Mouse (Mus musculus): ENCODE measurements around the gene Hps6.
A peak's percentile ranks its signal among the peaks of the same experiment; 100 is the strongest.
"Not testable (repeated sequence)": the region's sequence is repeated elsewhere in the genome, so short reads cannot be mapped to it uniquely, and the experiment has no call there.

The Hps6 gene

GRCm38 (mm10) chr19:46003371-46004226 lies at the start of gene Hps6:
Hps6 (plus strand) TSS chr19:46003508.
- peak; percentile 77 to 83 for DNase-seq

DNA sequence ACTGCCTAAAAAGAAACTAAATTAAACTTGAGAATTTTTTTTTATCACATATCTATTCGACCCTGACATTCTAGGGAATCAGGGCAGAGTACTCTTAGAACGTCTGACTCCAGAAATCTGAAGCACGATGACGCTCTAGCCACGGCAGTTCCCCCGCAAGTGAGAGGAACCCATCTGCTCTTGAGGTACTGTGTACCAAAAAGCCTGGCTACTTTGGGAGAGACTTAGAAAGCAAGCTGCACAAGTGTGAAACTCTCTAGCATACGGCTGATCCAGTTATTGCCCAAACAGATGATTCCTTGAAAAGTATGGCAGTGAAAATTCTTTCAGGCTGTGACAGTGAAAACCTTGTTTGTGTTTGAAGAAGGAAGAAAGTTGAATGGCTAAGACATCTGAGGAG lies 46.6 kb upstream of the Hps6 start:
- DNase-seq, result no peak

DNA sequence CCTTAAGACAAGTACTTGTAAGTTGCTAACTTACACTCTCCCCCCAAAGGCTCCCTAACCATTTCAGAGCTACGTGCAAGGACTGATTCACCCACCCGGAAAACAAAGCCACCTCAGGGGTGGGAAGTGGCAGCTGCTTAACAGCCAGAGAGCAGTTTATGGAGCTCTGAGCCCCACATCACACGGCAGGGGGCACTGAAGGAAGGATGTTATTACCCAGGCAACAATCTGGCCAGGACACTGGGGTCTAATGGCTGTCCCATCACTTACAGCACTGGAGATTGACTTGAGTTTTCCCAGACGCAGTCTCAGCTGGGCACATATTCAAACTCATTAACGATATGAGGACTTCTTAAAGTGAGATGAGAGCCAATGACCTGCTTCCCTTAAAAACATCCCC lies 42.5 kb upstream of the Hps6 start:
- peak; percentile 30 to 61 for DNase-seq

DNA sequence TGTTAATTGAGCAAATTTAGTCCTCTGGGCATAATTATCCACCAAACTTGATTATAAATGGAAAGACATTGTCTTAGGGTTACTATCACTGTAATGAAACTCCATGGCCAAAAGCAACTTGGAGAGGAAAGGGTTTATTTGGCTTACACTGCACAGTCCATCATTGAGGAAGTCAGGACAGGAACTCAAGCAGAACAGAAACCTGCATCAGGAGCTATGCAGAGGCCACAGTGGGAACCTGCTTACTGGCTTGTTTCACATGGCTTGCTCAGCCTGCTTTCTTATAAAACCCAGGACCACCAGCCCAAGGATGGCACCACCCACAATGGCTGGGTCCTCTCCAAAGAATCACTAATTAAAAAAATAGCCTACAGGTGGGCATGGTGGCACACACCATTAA lies 18.9 kb upstream of the Hps6 start:
- no peak for DNase-seq

DNA sequence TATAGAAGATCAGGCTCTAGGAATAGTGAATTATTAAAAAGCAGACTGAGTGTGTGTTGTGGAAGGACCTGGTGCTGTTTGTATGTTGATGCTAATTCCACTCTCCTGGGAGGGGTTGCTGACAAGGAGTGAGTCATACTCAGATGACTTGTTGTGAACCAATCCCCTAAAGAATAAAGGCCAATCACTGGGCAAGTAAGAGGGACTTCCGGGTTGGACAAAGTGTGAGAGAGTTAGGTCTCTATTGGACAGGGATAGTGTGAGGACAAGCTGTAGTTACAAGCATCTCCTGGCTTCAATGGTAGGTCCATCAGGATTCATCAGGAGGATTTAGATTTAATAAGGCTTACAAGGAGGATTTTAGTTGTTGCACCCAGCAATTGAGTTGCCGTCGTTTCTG lies 15.1 kb upstream of the Hps6 start:
- DNase-seq, result no peak

DNA sequence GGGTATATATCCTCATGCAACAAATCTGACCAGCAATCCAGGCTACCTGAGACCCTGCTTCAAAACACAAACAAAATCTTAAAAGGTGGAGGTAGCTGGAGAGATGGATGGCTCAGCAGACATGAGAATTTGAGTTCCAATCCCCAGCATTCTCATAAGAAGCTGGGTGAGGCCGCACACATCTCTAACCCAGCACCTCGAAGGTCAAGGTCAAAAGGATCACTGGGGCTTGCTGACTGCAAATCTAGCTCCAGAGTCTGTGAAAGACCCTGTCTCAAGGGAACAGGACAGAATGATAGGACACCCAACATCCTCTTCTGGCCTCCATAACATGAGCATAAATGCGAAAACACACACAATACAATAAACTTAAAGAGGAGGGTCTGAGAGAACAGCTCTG lies 12.1 kb upstream of the Hps6 start:
- no peak for DNase-seq

DNA sequence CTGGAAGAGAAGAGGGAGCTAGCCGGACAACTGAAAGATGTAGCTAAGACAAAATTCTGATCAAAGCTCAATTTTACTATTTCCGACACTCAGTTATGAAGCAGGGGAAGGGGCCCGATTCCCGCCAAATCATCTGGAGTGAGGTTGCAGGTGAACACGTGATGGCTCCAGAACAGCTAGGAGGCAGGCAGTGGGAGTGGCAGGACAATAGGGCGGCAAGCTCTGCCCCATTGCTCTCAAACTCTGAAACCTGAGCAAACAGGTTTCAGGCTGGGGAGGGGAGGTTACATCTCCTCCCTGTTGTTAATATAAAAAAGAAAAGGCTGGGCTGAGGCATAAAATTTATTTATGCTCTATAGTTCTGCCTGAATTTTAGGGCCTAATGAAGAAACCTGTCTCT lies 9.9 kb upstream of the Hps6 start:
- DNase-seq, result not testable (repeated sequence)

DNA sequence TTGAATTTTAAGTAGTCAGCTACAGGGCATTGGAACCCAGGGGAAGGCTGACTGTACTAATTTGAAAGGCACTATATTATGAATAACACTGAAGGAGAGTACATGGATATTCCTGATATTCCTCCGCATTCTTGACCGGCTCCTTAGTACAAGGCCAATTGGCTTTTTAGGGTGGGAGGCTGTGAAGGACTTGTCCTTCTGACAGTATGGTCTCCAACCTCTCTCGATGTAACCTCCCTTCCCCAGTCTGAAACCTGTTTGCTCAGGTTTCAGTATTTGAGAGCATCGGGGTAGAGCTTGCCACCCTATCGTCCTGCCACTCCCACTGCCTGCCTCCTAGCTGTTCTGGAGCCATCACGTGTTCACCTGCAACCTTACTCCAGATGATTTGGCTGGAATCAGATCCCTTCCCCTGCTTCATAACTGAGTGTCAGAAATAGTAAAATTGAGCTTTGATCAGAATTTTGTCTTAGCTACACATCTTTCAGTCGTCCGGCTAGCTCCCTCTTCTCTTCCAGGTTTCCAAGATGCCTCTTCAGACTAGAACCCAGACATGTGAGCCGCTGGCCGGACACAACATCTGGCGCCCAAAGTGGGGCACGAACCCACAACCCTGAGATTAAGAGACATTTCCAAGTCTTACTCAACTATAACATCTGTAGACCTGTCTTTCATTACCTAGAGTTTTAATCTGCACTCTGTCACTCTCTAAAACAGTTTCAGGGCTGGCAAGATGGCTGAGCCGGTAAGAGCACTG lies 9.1 kb upstream of the Hps6 start:
- DNase-seq, result no peak

DNA sequence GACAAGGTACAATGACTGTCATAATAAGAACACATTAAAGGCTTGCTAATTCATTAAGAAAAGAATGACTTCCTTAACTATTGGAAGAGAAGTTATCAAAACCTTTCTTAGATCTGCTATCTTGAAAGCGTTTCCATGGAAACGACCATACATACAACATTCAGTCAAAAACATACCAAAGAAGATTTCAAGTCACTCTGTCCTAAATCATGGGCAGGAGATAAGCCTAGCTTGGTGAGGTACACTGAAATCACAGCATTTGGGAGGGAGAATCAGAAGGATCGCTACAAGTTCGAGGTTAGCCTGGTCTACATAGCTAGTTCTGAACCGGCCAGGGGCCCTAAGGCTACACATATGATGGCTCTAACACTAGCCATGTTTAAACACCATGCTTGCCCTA lies 5.9 kb upstream of the Hps6 start:
- no peak for DNase-seq

DNA sequence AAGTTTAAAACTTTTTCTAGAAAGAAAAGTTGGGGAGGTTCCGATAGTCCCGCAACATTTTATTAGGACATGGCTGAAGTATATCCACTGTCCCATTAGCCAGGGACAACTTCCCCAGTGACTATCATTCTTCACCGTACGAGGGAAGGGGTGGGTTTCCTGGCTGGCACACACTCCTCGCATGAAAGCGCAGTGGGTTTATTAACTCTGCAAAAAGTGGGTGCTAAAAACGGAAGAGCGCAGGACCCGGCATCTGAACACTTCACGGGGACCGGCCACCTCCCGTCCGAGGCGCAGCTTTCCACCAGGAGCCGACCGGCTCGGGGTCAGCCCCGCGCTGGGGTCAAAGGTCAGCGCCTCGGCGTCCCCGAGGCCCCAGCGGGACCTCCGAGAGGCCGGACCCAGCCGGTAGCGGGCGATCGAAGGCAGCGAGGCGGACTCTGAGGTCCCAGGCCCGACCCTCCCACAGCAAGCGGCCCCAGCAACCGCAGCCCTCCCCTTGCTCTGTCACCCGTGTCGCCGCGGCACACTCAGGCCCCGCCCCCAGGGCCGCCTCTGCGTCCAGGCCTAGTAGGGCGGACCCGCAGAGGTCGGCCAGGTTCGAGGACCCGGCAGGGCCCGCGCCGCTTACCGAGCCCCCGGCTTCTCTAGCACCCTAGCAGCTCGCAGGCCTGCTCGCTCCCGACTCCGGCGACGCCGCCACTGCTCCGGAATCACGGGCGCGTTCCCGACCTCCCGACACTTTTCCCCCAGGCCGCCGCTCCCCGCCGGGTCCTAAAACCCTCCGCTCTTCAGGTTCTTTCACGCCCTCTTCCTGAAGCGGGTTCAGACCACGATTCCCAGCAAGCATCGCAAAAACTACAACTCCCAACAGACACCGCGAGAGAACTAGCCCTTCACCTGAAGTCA lies 5.3 kb upstream of the Hps6 start, which contains the start of gene Armh3:
TSS of gene Armh3 (minus strand) at position 704 of the 909 bp plus-strand sequence.
- peak; percentile 96 to 97 for DNase-seq

- DNase-seq, result peak in 1 of 2 experiments; percentile 14
Observed at GRCm38 (mm10) chr19:45998694-45999217, 4.6 kb upstream of the Hps6 start.

- DNase-seq, result no peak
Observed at GRCm38 (mm10) chr19:45999378-45999777, 3.9 kb upstream of the Hps6 start.

GRCm38 (mm10) chr19:46002279-46002678 lies 1.0 kb upstream of the Hps6 start:
- DNase-seq, result no peak

DNA sequence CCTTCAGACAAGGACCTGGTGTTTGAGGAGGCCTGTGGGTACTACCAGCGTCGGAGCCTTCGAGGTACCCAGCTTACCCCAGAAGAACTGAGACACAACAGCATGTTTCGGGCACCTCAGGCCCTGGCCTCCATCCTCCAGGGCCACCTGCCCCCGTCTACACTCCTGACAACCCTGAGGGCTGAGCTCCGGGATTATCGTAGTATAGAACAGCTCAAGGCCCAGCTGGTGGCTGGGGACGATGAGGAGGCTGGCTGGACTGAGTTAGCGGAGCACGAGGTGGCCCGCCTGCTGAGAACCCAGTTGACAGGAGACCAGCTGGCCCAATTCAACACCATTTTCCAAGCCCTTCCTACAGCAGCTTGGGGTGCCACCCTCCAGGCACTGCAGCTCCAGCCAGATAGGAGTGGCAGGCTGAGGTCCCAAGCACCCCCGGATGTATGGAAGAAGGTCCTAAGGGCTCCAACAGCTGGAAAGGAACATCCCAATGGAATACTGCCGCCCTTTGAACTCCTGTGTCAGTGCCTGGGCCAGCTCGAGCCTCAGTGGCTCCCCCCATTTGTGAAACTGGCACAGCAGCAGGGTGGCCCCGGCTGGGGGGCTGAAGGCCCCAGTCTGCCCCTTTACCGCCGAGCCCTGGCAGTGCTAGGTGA lies 1.6 kb downstream of the Hps6 start:
- peak in 1 of 2 experiments; percentile 31 for DNase-seq

- DNase-seq, result no peak
Observed at GRCm38 (mm10) chr19:46005680-46006079, 2.4 kb downstream of the Hps6 start.

GRCm38 (mm10) chr19:46014572-46015178 lies 11.4 kb downstream of the Hps6 start:
- peak; percentile 93 to 94 for DNase-seq

DNA sequence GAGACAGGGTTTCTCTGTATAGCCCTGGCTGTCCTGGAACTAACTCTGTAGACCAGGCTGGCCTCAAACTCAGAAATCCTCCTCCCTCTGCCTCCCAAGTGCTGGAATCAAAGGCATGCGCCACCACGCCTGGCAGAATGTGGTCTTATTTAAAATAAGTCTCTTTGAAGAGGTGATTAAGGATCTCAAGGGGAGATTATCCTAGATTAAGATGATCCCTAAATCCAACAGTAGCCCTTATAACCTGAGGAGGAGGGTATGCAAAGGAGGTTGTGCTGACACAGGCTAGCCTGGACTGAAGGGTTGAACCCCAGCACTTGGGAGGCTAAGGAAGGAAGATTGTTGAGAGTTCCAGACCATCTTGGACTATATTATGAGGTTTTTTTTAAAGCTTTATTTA lies 12.7 kb downstream of the Hps6 start:
- no peak for DNase-seq

GRCm38 (mm10) chr19:46024959-46025358 lies 21.7 kb downstream of the Hps6 start:
- no peak for DNase-seq

- peak in 1 of 2 experiments; percentile 3 for DNase-seq
Observed at GRCm38 (mm10) chr19:46026567-46026966, 23.3 kb downstream of the Hps6 start.

DNA sequence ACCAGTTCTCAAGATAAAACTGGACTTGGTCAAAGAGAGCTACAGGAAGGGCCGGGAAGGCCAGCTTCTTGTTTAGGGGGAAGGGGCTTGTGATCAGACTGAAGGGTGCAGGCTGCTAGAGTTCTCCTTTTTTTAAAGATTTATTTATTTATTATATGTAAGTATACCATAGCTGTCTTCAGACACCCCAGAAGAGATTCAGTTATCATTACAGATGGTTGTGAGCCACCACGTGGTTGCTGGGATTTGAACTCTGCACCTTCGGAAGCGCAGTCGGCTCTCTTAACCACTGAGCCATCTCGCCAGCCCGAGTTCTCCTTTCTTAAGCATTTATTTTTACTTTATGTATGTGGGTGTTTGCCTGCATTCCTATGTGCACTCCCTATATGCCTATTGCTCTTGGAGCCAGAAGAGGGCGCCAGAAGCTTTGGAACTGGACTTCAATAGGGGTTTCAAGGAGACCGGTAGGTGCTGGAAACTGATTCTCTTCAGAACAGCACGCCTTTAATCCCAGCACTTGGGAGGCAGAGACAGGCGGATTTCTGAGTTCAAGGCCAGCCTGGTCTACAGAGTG lies 25.5 kb downstream of the Hps6 start:
- no peak for DNase-seq

DNA sequence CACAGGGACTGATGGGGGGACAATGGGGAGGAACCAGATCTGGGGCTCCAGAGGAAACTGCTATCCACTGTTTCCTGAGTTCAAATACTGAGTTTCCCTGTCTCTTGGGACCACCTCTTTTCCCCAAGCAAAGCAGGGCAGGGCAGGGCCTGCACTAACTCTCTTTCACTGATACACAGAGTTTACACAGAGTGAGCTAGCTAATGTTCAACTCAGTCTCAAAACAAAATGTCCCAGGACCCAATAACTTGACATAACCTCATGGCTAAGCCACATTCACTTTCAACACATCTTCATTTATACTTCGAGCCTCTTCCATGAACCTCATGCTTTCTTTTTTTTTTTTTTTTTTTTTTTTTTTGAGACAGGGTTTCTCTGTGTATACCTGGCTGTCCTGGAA lies 26.3 kb downstream of the Hps6 start:
- DNase-seq, result no peak
